Mouse (Mus musculus) fibroblast of lung, adult 2 months (primary cell): ENCODE results near the gene Sstr4.

Experiments used
- DNase-seq: peaks from one replicate; pipeline ENCODE4 v3.0.0-alpha.2; 2011; ENCODE audit warnings: low read depth

Gene Sstr4

GRCm38 (mm10) chr2:148429001-148429505, 33.9 kb downstream of the Sstr4 start:
- DNase-seq, result no peak

GRCm38 (mm10) chr2:148430941-148431340, 35.8 kb downstream of the Sstr4 start:
- DNase-seq, result no peak

GRCm38 (mm10) chr2:148432346-148432745, 37.2 kb downstream of the Sstr4 start:
- DNase-seq, result no peak

- no peak for DNase-seq
These were observed 41.1 kb downstream of the Sstr4 start for GRCm38 (mm10) chr2:148436285-148436684.

GRCm38 (mm10) chr2:148439691-148440276, 44.6 kb downstream of the Sstr4 start:
- DNase-seq, result no peak

- DNase-seq, result no peak
These were observed 46.3 kb downstream of the Sstr4 start for GRCm38 (mm10) chr2:148441421-148441820.

GRCm38 (mm10) chr2:148442172-148442571, 47.0 kb downstream of the Sstr4 start:
- DNase-seq, result no peak

- no peak for DNase-seq
These were observed 47.6 kb downstream of the Sstr4 start for GRCm38 (mm10) chr2:148442710-148443109.

- no peak for DNase-seq
These were observed 48.3 kb downstream of the Sstr4 start, which contains the start of gene Cd93 for GRCm38 (mm10) chr2:148443249-148443958. TSS of gene Cd93 (minus strand) at chr2:148443563.

GRCm38 (mm10) chr2:148444472-148444871, 49.3 kb downstream of the Sstr4 start:
- DNase-seq, result no peak

GRCm38 (mm10) chr2:148445616-148446015, 50.5 kb downstream of the Sstr4 start:
- no peak for DNase-seq
